ENCODE assay signal across 9 mouse cellular contexts in genomic region chr3:68053538-68053937, GRCm38 (mm10). TPM values are rescaled to one million over a fixed set of nuclear protein-coding genes. Genes with fewer than 3 reads are reported as not detected.
DNase-seq lines count a peak whose midpoint lies in the region; ATAC-seq and TF ChIP-seq lines count a peak whose summit lies in the region.
"Had no signal": no experiment of that assay in that cellular context is flagged by ENCODE, and none has a peak within 500 bp of the region (broad histone marks: within the 10 kb centered on the region; RNA-seq: fewer than 3 reads in every experiment).

No protein-coding gene starts in this region.

- TF ChIP-seq CTCF in intestine, postnatal 0 days (IDR thresholded peaks at IDR 0.05; ENCODE audit: low read depth): peak; percentile 72

- H3K36me3 ChIP-seq in intestine, postnatal 0 days (ENCODE audit: control insufficient read depth, insufficient read depth): no peaks in the 10 kb centered on the region
- H3K36me3 ChIP-seq in intestine, embryonic 15.5 days: no peaks in the 10 kb centered on the region
- H3K36me3 ChIP-seq in splenic B cell, adult 2 months (ENCODE audit: control insufficient read depth, insufficient read depth, low read length, poor library complexity, severe bottlenecking): no peaks in the 10 kb centered on the region
- no peaks in the 10 kb centered on the region for H3K36me3 ChIP-seq in kidney, embryonic 15.5 days

- H3K9ac ChIP-seq in intestine, postnatal 0 days (ENCODE audit: low read depth, low read length): no peak overlapping the region
- no peak overlapping the region for H3K9ac ChIP-seq in intestine, embryonic 15.5 days
- H3K9ac ChIP-seq in kidney, embryonic 15.5 days: no peak overlapping the region

- ATAC-seq in intestine, postnatal 0 days: no peak
- ATAC-seq in intestine, embryonic 15.5 days: no peak
- ATAC-seq in kidney, embryonic 15.5 days (replicated peaks; ENCODE audit: low FRiP score): no peak

- DNase-seq in thymus, postnatal 0 days (ENCODE audit: low spot score): peak; percentile 36
- DNase-seq in thymus, adult 18-20 months: no peak
- DNase-seq in c-Kit-positive CD71-positive TER-119-positive erythroid progenitor cells, embryonic 14.5 days (ENCODE audit: low spot score): peak; percentile 13
- DNase-seq in splenic B cell, adult 2 months (ENCODE audit: low read depth, low spot score): peak; percentile 55
- DNase-seq in MN1 (ENCODE audit: low spot score): no peak
- DNase-seq: heart, adult 11 months had no signal

- WGBS in intestine, postnatal 0 days: 50% methylated on average over 2 of the region's 2 CpGs
- 48% methylated on average over 2 of the region's 2 CpGs for WGBS in intestine, embryonic 15.5 days
- WGBS in kidney, embryonic 15.5 days: 50% methylated on average over 2 of the region's 2 CpGs

- no peaks in the 10 kb centered on the region for H3K27me3 ChIP-seq in intestine, postnatal 0 days (replicated peaks; ENCODE audit: control insufficient read depth, insufficient read depth, low read length)
- H3K27me3 ChIP-seq in intestine, embryonic 15.5 days (replicated peaks): no peaks in the 10 kb centered on the region
- H3K27me3 ChIP-seq in splenic B cell, adult 2 months (ENCODE audit: control insufficient read depth, insufficient read depth, low read length, poor library complexity, severe bottlenecking): no peaks in the 10 kb centered on the region
- peaks cover 13% of the 10 kb centered on the region; the same call in 1 of the 2 replicates for H3K27me3 ChIP-seq in kidney, embryonic 15.5 days

- H3K27ac ChIP-seq in intestine, postnatal 0 days (ENCODE audit: low read depth, low read length): no peak overlapping the region
- H3K27ac ChIP-seq in intestine, embryonic 15.5 days: no peak overlapping the region
- H3K27ac ChIP-seq in kidney, embryonic 15.5 days: no peak overlapping the region

- no peaks in the 10 kb centered on the region for H3K4me1 ChIP-seq in intestine, postnatal 0 days (replicated peaks; ENCODE audit: control insufficient read depth, insufficient read depth, low read length)
- H3K4me1 ChIP-seq in intestine, embryonic 15.5 days (replicated peaks): no peaks in the 10 kb centered on the region
- 0 out of 2 replicates have a peak, but pooled peaks cover 3% of the 10 kb centered on the region for H3K4me1 ChIP-seq in kidney, embryonic 15.5 days

- no peaks in the 10 kb centered on the region for H3K9me3 ChIP-seq in intestine, postnatal 0 days (ENCODE audit: control insufficient read depth)
- no peaks in the 10 kb centered on the region for H3K9me3 ChIP-seq in intestine, embryonic 15.5 days
- no peaks in the 10 kb centered on the region for H3K9me3 ChIP-seq in kidney, embryonic 15.5 days (replicated peaks)

- H3K4me2 ChIP-seq in intestine, postnatal 0 days (replicated peaks; ENCODE audit: low read depth): no peak overlapping the region
- no peak overlapping the region for H3K4me2 ChIP-seq in intestine, embryonic 15.5 days (replicated peaks)
- no peak overlapping the region for H3K4me2 ChIP-seq in kidney, embryonic 15.5 days

- H3K4me3 ChIP-seq in intestine, postnatal 0 days (ENCODE audit: low read depth, low read length): no peak overlapping the region
- H3K4me3 ChIP-seq in intestine, embryonic 15.5 days (replicated peaks): no peak overlapping the region
- no peak overlapping the region for H3K4me3 ChIP-seq in kidney, embryonic 15.5 days (replicated peaks)

RNA-seq across cellular contexts. Expression of gene Schip1, which starts 11.1 kb away (rescaled TPM):
- polyA plus RNA-seq in intestine, postnatal 0 days (2015; fragmentation: Nextera tagmentation; extraction: Ambion mirVana): 24.2 TPM in 2 replicates
- polyA plus RNA-seq in intestine, embryonic 15.5 days (2015; fragmentation: Nextera tagmentation; extraction: Ambion mirVana): 42.4 and 53.6 TPM in 2 replicates
- 4.7 and 4.9 TPM in 2 replicates for polyA plus RNA-seq in thymus, postnatal 0 days (2015; fragmentation: Nextera tagmentation; extraction: Ambion mirVana)
- polyA plus RNA-seq in kidney, embryonic 15.5 days (2015; fragmentation: Nextera tagmentation; extraction: Ambion mirVana): 51.3 and 52.4 TPM in 2 replicates

Comparison
In these comparisons a context has a peak if more than half of its experiments do, and no peak if none do; other contexts are left out.
1. DNase-seq: peak in thymus, postnatal 0 days (single experiment), c-Kit-positive CD71-positive TER-119-positive erythroid progenitor cells, embryonic 14.5 days (single experiment) and splenic B cell, adult 2 months (single experiment); none in thymus, adult 18-20 months (0 of 2) and MN1 (single experiment).